Mouse (Mus musculus): ENCODE data around the gene Pde11a. TPM values are rescaled to one million over a fixed set of nuclear protein-coding genes. Genes with fewer than 3 reads are reported as not detected.

Gene Pde11a
- polyA plus RNA-seq, 1 experiment = not detected

GRCm38 (mm10) chr2:76326161-76326560, 12.4 kb downstream of the Pde11a start:
- Histone ChIP-seq H3K4me1 (ENCODE audit: control insufficient read depth, insufficient read depth, low read length) (no peaks in the 10 kb centered on the region), H3K27ac (ENCODE audit: insufficient read depth, low read depth, low read length) (no peak overlapping the region), H3K4me3 (ENCODE audit: insufficient read depth, low read depth, low read length) (no peak overlapping the region)
- WGBS = 83% methylated on average over 3 of the region's 3 CpGs
- TF ChIP-seq CTCF (IDR thresholded peaks at IDR 0.05; ENCODE audit: insufficient read depth, low read depth, low read length) = no peak
- no peak for TF ChIP-seq POLR2A (IDR thresholded peaks at IDR 0.05; ENCODE audit: insufficient read depth, low read depth, low read length)

DNA sequence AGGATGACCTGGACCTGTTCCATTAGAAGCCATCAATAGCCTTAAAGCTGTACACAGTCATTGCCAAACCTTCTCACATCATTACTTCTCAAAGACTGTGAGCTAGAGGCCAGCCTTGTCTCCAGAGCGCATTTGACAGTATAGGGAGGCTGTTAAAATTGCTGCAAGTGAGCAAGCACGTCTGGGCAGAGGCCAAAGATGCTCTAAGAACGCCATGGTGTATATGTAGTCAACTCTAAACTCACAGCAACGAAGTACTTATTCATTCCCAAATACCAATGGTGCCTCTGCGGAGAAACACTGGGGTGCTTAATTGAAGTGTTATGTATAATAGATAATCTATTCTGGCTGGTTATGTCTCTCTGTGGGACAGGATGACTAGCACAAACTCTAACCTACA, 14.1 kb downstream of the Pde11a start:
- no peak overlapping the region for H3K4me3 ChIP-seq (ENCODE audit: insufficient read depth, low read depth, low read length)
- WGBS = 89% methylated on average over 5 of the region's 5 CpGs
- H3K27ac ChIP-seq (ENCODE audit: insufficient read depth, low read depth, low read length) = no peak overlapping the region
- TF ChIP-seq CTCF (IDR thresholded peaks at IDR 0.05; ENCODE audit: insufficient read depth, low read depth, low read length) (no peak), POLR2A (IDR thresholded peaks at IDR 0.05; ENCODE audit: insufficient read depth, low read depth, low read length) (no peak)
- no peaks in the 10 kb centered on the region for H3K4me1 ChIP-seq (ENCODE audit: control insufficient read depth, insufficient read depth, low read length)

DNA sequence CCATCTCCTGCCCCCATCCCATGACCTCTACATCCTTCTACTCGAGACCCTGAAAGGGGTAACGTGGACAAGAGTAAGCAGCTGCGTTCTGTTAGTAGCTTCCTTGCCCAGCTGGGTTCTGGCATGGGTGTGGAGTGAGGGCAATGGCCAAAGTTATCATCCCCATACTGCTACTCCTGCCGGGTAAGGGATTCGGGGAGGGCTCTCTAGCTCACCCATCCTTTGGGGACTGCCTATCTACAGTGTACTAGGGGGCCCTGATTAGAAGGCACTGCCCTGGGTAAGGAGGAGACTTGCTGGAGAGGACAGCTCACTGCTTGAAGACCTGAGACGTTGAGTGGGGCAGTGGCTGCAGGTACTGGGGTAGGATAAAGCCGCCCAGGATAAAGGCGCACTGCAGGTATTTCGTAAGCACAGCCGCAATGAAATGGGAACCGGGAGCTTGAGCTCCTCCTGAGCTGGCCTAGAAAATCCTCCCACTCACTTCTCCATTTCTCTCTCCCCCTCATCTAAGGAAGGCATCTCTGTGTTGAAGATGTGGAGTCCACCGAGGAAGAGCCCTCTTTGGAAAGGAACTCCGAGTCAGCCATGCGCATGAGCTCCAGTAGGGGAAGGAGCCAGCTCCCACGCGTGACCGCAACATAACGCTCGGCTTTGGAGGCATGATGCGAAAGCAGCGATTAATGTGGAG, 15.2 kb downstream of the Pde11a start:
- H3K4me3 ChIP-seq (ENCODE audit: insufficient read depth, low read depth, low read length) = no peak overlapping the region
- no peak for TF ChIP-seq POLR2A (IDR thresholded peaks at IDR 0.05; ENCODE audit: insufficient read depth, low read depth, low read length)
- TF ChIP-seq CTCF (IDR thresholded peaks at IDR 0.05; ENCODE audit: insufficient read depth, low read depth, low read length) = no peak
- 80% methylated on average over 21 of the region's 21 CpGs for WGBS
- H3K27ac ChIP-seq (ENCODE audit: insufficient read depth, low read depth, low read length) = no peak overlapping the region
- H3K4me1 ChIP-seq (ENCODE audit: control insufficient read depth, insufficient read depth, low read length) = no peaks in the 10 kb centered on the region

GRCm38 (mm10) chr2:76320336-76320735, 18.2 kb downstream of the Pde11a start:
- Histone ChIP-seq H3K4me1 (ENCODE audit: control insufficient read depth, insufficient read depth, low read length) (no peaks in the 10 kb centered on the region), H3K27ac (ENCODE audit: insufficient read depth, low read depth, low read length) (no peak overlapping the region), H3K4me3 (ENCODE audit: insufficient read depth, low read depth, low read length) (no peak overlapping the region)
- TF ChIP-seq POLR2A (IDR thresholded peaks at IDR 0.05; ENCODE audit: insufficient read depth, low read depth, low read length) (no peak), CTCF (IDR thresholded peaks at IDR 0.05; ENCODE audit: insufficient read depth, low read depth, low read length) (no peak)
- 94% methylated on average over 6 of the region's 6 CpGs for WGBS

DNA sequence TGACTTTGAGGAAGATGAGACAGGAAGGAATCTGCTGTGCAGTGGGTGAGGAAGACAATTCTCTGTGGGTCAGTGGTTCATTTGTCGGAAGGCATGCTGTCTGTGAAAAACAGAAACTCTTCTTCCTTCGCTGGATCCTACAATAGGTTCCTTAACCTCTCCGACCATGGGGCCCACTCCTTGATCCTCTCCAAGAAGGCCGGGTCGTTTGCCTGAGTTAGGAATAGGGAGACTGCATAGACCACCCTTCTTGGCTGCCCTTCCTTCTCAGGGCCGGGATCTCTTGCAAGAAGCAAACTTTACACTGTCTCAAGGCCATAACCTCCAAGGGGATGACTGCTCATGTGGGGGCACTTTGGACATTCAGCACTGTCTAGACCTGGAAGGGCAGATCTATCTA, 19.3 kb downstream of the Pde11a start:
- Histone ChIP-seq H3K4me1 (ENCODE audit: control insufficient read depth, insufficient read depth, low read length) (no peaks in the 10 kb centered on the region), H3K27ac (ENCODE audit: insufficient read depth, low read depth, low read length) (no peak overlapping the region), H3K4me3 (ENCODE audit: insufficient read depth, low read depth, low read length) (no peak overlapping the region)
- 89% methylated on average over 6 of the region's 6 CpGs for WGBS
- no peak for TF ChIP-seq CTCF (IDR thresholded peaks at IDR 0.05; ENCODE audit: insufficient read depth, low read depth, low read length)
- TF ChIP-seq POLR2A (IDR thresholded peaks at IDR 0.05; ENCODE audit: insufficient read depth, low read depth, low read length) = no peak

GRCm38 (mm10) chr2:76287671-76288070, 50.9 kb downstream of the Pde11a start:
- Histone ChIP-seq H3K4me1 (ENCODE audit: control insufficient read depth, insufficient read depth, low read length) (no peaks in the 10 kb centered on the region), H3K4me3 (ENCODE audit: insufficient read depth, low read depth, low read length) (no peak overlapping the region), H3K27ac (ENCODE audit: insufficient read depth, low read depth, low read length) (no peak overlapping the region)
- no peak for TF ChIP-seq POLR2A (IDR thresholded peaks at IDR 0.05; ENCODE audit: insufficient read depth, low read depth, low read length)
- TF ChIP-seq CTCF (IDR thresholded peaks at IDR 0.05; ENCODE audit: insufficient read depth, low read depth, low read length) = no peak
- 95% methylated on average over 3 of the region's 3 CpGs for WGBS

DNA sequence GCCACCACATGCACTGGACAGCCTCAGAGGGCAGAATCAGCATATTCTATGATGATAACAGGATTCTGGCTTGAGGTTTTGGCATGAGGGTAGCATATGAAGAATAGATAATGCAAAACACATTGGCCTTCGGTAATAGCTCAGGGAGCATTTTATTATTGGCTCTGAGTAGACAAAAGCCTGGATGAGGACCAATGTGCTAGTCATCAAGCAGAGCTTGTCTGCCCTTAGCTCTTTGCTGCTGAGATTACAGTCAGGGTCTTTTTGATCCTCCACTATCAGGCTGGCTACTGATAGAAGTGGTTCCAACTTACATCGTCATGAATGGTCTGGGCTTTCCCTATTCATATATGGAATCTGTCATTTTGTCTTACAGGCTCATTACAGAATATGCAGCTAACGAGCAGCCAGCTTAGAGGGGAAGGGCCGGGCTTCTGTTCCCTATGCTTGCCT, 52.3 kb downstream of the Pde11a start:
- Histone ChIP-seq H3K4me3 (ENCODE audit: insufficient read depth, low read depth, low read length) (no peak overlapping the region), H3K27ac (ENCODE audit: insufficient read depth, low read depth, low read length) (no peak overlapping the region), H3K4me1 (ENCODE audit: control insufficient read depth, insufficient read depth, low read length) (no peaks in the 10 kb centered on the region)
- TF ChIP-seq CTCF (IDR thresholded peaks at IDR 0.05; ENCODE audit: insufficient read depth, low read depth, low read length) (no peak), POLR2A (IDR thresholded peaks at IDR 0.05; ENCODE audit: insufficient read depth, low read depth, low read length) (no peak)
- 50% methylated on average over 4 of the region's 4 CpGs for WGBS

GRCm38 (mm10) chr2:76285150-76285549, 53.4 kb downstream of the Pde11a start:
- TF ChIP-seq POLR2A (IDR thresholded peaks at IDR 0.05; ENCODE audit: insufficient read depth, low read depth, low read length) = no peak
- no peak for TF ChIP-seq CTCF (IDR thresholded peaks at IDR 0.05; ENCODE audit: insufficient read depth, low read depth, low read length)
- WGBS = 78% methylated on average over 3 of the region's 3 CpGs
- H3K27ac ChIP-seq (ENCODE audit: insufficient read depth, low read depth, low read length) = no peak overlapping the region
- H3K4me1 ChIP-seq (ENCODE audit: control insufficient read depth, insufficient read depth, low read length) = no peaks in the 10 kb centered on the region
- no peak overlapping the region for H3K4me3 ChIP-seq (ENCODE audit: insufficient read depth, low read depth, low read length)

DNA sequence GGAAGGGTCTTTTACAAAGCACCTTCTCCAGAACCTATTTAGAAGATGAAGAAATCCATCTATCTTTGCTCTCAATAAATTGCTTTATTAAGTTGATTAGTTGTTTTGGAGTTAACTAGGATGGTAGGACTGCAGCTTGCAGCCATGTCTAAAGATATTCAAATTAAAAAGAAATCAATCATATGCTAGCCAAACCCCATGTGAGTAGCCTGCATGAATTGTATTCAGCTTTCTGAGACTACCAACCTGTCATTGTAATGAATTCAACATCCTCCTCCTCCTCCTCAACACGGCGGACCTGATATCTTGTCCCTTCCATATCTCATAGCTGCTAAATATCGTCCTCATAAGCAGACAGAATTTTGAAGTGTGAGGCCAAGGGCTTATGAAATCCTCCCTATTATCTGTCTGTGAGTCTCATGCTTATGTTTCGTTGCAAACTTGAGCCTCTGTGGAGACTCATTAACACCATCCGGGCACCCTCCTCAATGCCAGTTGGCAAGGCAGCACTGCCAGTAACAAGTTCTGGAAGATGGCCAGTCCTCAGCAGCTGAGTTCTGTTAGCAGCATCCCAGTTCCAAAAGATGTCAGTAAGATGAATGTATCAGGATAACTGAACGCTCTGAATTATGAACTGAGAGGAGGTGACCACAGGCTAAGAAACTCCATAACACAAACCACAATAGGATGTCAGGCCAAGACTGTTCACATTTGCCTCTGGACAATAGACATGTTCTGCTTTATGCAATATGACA, 55.0 kb downstream of the Pde11a start:
- Histone ChIP-seq H3K4me3 (ENCODE audit: insufficient read depth, low read depth, low read length) (no peak overlapping the region), H3K4me1 (ENCODE audit: control insufficient read depth, insufficient read depth, low read length) (no peaks in the 10 kb centered on the region), H3K27ac (ENCODE audit: insufficient read depth, low read depth, low read length) (no peak overlapping the region)
- no peak for TF ChIP-seq CTCF (IDR thresholded peaks at IDR 0.05; ENCODE audit: insufficient read depth, low read depth, low read length)
- TF ChIP-seq POLR2A (IDR thresholded peaks at IDR 0.05; ENCODE audit: insufficient read depth, low read depth, low read length) = no peak
- 50% methylated on average over 6 of the region's 6 CpGs for WGBS

All from olfactory bulb, adult 2 months (tissue).